Comparison of ENCODE assay signal across 8 mouse cellular contexts in genomic region chr3:87525837-87526570, GRCm38 (mm10). TPM values are rescaled to one million over a fixed set of nuclear protein-coding genes. Genes with fewer than 3 reads are reported as not detected.
DNase-seq lines count a peak whose midpoint lies in the region; ATAC-seq and TF ChIP-seq lines count a peak whose summit lies in the region.

No protein-coding gene starts in this region.

- ATAC-seq in embryonic facial prominence, embryonic 13.5 days (ENCODE audit: insufficient number of reproducible peaks, insufficient read depth, low FRiP score, low TSS enrichment, low read depth), result no peak
- ATAC-seq in hindbrain, embryonic 16.5 days, result peak; percentile 61
- ATAC-seq in liver, embryonic 14.5 days (ENCODE audit: insufficient read depth), result peak; percentile 63
- peak; percentile 66 for ATAC-seq in neural tube, embryonic 13.5 days (ENCODE audit: low read depth)

- peaks cover 31% of the 10 kb centered on the region for H3K4me1 ChIP-seq in spleen, adult 2 months (ENCODE audit: control insufficient read depth, insufficient read depth, insufficient read length)
- H3K4me1 ChIP-seq in embryonic facial prominence, embryonic 13.5 days, result peaks cover 18% of the 10 kb centered on the region
- H3K4me1 ChIP-seq in hindbrain, embryonic 16.5 days (ENCODE audit: control insufficient read depth, insufficient read depth, low read depth, low read length), result peaks cover 12% of the 10 kb centered on the region
- peaks cover 4 to 14% of the 10 kb centered on the region in 2 experiments for H3K4me1 ChIP-seq in liver, embryonic 14.5 days (replicated peaks; ENCODE audit: control insufficient read depth in 2 of 2, insufficient read depth in 2 of 2, low read length in 1 of 2)
- H3K4me1 ChIP-seq in neural tube, embryonic 13.5 days (replicated peaks), result peaks cover 18% of the 10 kb centered on the region

- TF ChIP-seq POLR2A in spleen, adult 2 months (IDR thresholded peaks at IDR 0.05; ENCODE audit: low read depth, low read length), result no peak

- H3K4me2 ChIP-seq in embryonic facial prominence, embryonic 13.5 days, result peak overlapping the region; percentile 90
- H3K4me2 ChIP-seq in hindbrain, embryonic 16.5 days (ENCODE audit: low read length), result peak overlapping the region; percentile 96
- H3K4me2 ChIP-seq in liver, embryonic 14.5 days (ENCODE audit: low read depth), result peak overlapping the region; percentile 88
- H3K4me2 ChIP-seq in neural tube, embryonic 13.5 days, result peak overlapping the region; percentile 88

- DNase-seq in spleen, adult 2 months (ENCODE audit: low read depth in 1 of 2, low spot score in 2 of 2), result peak in 1 of 2 experiments; percentile 20
- no peak for DNase-seq in spleen, adult 12 weeks (ENCODE audit: low spot score)
- no peak for DNase-seq in liver, embryonic 14.5 days (ENCODE audit: low read depth in 3 of 3, low spot score in 3 of 3)
- no peak for DNase-seq in thymus, adult 18-20 months
- DNase-seq in layer of hippocampus, postnatal 14 days (ENCODE audit: low spot score in 2 of 2), result no peak

- 5% methylated on average over 27 of the region's 27 CpGs for WGBS in spleen, adult 2 months
- 8% methylated on average over 27 of the region's 27 CpGs for WGBS in embryonic facial prominence, embryonic 13.5 days
- 6% methylated on average over 27 of the region's 27 CpGs for WGBS in hindbrain, embryonic 16.5 days
- WGBS in liver, embryonic 14.5 days (ENCODE audit: insufficient replicate concordance), result 5% methylated on average over 27 of the region's 27 CpGs
- 2% methylated on average over 27 of the region's 27 CpGs for WGBS in neural tube, embryonic 13.5 days

- no peak for TF ChIP-seq CTCF in spleen, adult 2 months (IDR thresholded peaks at IDR 0.05; ENCODE audit: extremely low read depth, insufficient read depth, insufficient read length, insufficient replicate concordance)
- no peak for TF ChIP-seq CTCF in liver, embryonic 14.5 days (IDR thresholded peaks at IDR 0.05; ENCODE audit: low read depth)

- H3K27ac ChIP-seq in spleen, adult 2 months (ENCODE audit: insufficient read depth, low read length), result peak overlapping the region; percentile 80
- H3K27ac ChIP-seq in embryonic facial prominence, embryonic 13.5 days, result peak overlapping the region; percentile 85
- peak overlapping the region; percentile 89 for H3K27ac ChIP-seq in hindbrain, embryonic 16.5 days (ENCODE audit: low read depth, low read length)
- no peak overlapping the region for H3K27ac ChIP-seq in liver, embryonic 14.5 days
- peak overlapping the region; percentile 86 for H3K27ac ChIP-seq in neural tube, embryonic 13.5 days (replicated peaks)

- H3K9ac ChIP-seq in embryonic facial prominence, embryonic 13.5 days, result peak overlapping the region; percentile 99
- peak overlapping the region; percentile 99 for H3K9ac ChIP-seq in hindbrain, embryonic 16.5 days (ENCODE audit: low read depth, low read length)
- peak overlapping the region; percentile 96 for H3K9ac ChIP-seq in liver, embryonic 14.5 days (replicated peaks)
- peak overlapping the region; percentile 99 for H3K9ac ChIP-seq in neural tube, embryonic 13.5 days

- no peaks in the 10 kb centered on the region for H3K9me3 ChIP-seq in embryonic facial prominence, embryonic 13.5 days
- H3K9me3 ChIP-seq in hindbrain, embryonic 16.5 days (ENCODE audit: control insufficient read depth, low read length), result no peaks in the 10 kb centered on the region
- no peaks in the 10 kb centered on the region for H3K9me3 ChIP-seq in liver, embryonic 14.5 days (ENCODE audit: control insufficient read depth, low read length)
- H3K9me3 ChIP-seq in neural tube, embryonic 13.5 days, result no peaks in the 10 kb centered on the region

- peak overlapping the region; percentile 88 for H3K4me3 ChIP-seq in spleen, adult 2 months (ENCODE audit: extremely low read depth, insufficient read depth, insufficient read length)
- H3K4me3 ChIP-seq in embryonic facial prominence, embryonic 13.5 days, result peak overlapping the region; percentile 98
- peak overlapping the region; percentile 94 for H3K4me3 ChIP-seq in hindbrain, embryonic 16.5 days (ENCODE audit: low read length)
- peak overlapping the region; percentile 93 to 97 for H3K4me3 ChIP-seq in liver, embryonic 14.5 days (ENCODE audit: insufficient read depth in 1 of 2, low read depth in 2 of 2, low read length in 2 of 2)
- peak overlapping the region; percentile 99 for H3K4me3 ChIP-seq in neural tube, embryonic 13.5 days

- no peak for TF ChIP-seq EP300 in liver, embryonic 14.5 days (IDR thresholded peaks at IDR 0.05; ENCODE audit: low read depth)

- H3K27me3 ChIP-seq in spleen, adult 2 months (ENCODE audit: control insufficient read depth, insufficient read depth, low read length), result no peaks in the 10 kb centered on the region
- H3K27me3 ChIP-seq in embryonic facial prominence, embryonic 13.5 days, result no peaks in the 10 kb centered on the region
- no peaks in the 10 kb centered on the region for H3K27me3 ChIP-seq in hindbrain, embryonic 16.5 days (replicated peaks; ENCODE audit: control insufficient read depth, insufficient read depth, low read length)
- H3K27me3 ChIP-seq in liver, embryonic 14.5 days (ENCODE audit: control insufficient read depth, insufficient read depth, low read length), result no peaks in the 10 kb centered on the region; the same call in 1 of the 2 replicates
- peaks cover 7% of the 10 kb centered on the region for H3K27me3 ChIP-seq in neural tube, embryonic 13.5 days

- H3K36me3 ChIP-seq in spleen, adult 2 months (ENCODE audit: control insufficient read depth, insufficient read depth, low read length), result peaks cover 14% of the 10 kb centered on the region
- peaks cover 40% of the 10 kb centered on the region for H3K36me3 ChIP-seq in embryonic facial prominence, embryonic 13.5 days
- peaks cover 28% of the 10 kb centered on the region for H3K36me3 ChIP-seq in hindbrain, embryonic 16.5 days (ENCODE audit: control insufficient read depth, insufficient read depth, low read length)
- peaks cover 12% of the 10 kb centered on the region for H3K36me3 ChIP-seq in liver, embryonic 14.5 days (replicated peaks; ENCODE audit: control insufficient read depth, insufficient read depth, low read depth)
- peaks cover 36% of the 10 kb centered on the region for H3K36me3 ChIP-seq in neural tube, embryonic 13.5 days

RNA-seq across cellular contexts. Expression of gene Etv3, which starts 0.8 kb away (rescaled TPM):
- polyA plus RNA-seq in spleen, adult 2 months (2012; rRNA removed), result 17.5 and 22.4 TPM in 2 replicates
- polyA plus RNA-seq in embryonic facial prominence, embryonic 13.5 days (2015; fragmentation: Nextera tagmentation; extraction: Ambion mirVana), result 19.6 and 19.8 TPM in 2 replicates
- polyA plus RNA-seq in hindbrain, embryonic 16.5 days (2015; fragmentation: Nextera tagmentation; extraction: Ambion mirVana), result 9.2 and 10.3 TPM in 2 replicates
- polyA plus RNA-seq in liver, embryonic 14.5 days (2012; rRNA removed), result 1.9 and 2.7 TPM in 2 replicates
- 1.3 and 1.8 TPM in 2 replicates for polyA plus RNA-seq in liver, embryonic 14.5 days (2014; fragmentation: Nextera tagmentation; extraction: Ambion mirVana)
- 10.4 and 10.8 TPM in 2 replicates for polyA plus RNA-seq in neural tube, embryonic 13.5 days (2015; fragmentation: Nextera tagmentation; extraction: Ambion mirVana)
- 10 to 100 TPM; 18.0 to 18.2 TPM for total RNA-seq in layer of hippocampus, postnatal 14 days (2021)
